Mouse (Mus musculus): ENCODE data around the gene Pnp2. TPM values are rescaled to one million over a fixed set of nuclear protein-coding genes. Genes with fewer than 3 reads are reported as not detected.
"Not testable (repeated sequence)": the region's sequence is repeated elsewhere in the genome, so short reads cannot be mapped to it uniquely, and the experiment has no call there.

The Pnp2 gene
- under 1 TPM in 1 of 2 experiments, not detected in 1; 0.41 TPM for total RNA-seq (2021)
- long read RNA-seq, experiment 1, result 0 reads
- long read RNA-seq, experiment 2, result 0 reads

- intact Hi-C loops (cut with DNase I), result not testable (repeated sequence)
Observed at GRCm38 (mm10) chr14:50955942-50956508, at the start of gene Pnp2. Pnp2 (plus strand) TSS chr14:50955992.

GRCm38 (mm10) chr14:50908126-50908525 is 47.7 kb upstream of the Pnp2 start:
- intact Hi-C loops (cut with DNase I), result no loop called here
- no peak for DNase-seq

More at GRCm38 (mm10) chr14:50955942-50956508, at the start of gene Pnp2:
- DNase-seq, result peak; percentile 15 to 44

GRCm38 (mm10) chr14:50911356-50911755 is 44.4 kb upstream of the Pnp2 start:
- no peak for DNase-seq

GRCm38 (mm10) chr14:50923437-50923836 is 32.4 kb upstream of the Pnp2 start:
- DNase-seq; intact Hi-C loops (cut with DNase I): not testable (repeated sequence)

More at GRCm38 (mm10) chr14:50911356-50911755, 44.4 kb upstream of the Pnp2 start:
- intact Hi-C loops (cut with DNase I), result no loop called here

GRCm38 (mm10) chr14:50924281-50925064 is 31.3 kb upstream of the Pnp2 start, which contains the start of the genes Osgep and Apex1:
Osgep (minus strand) TSS chr14:50924893.
Apex1 (plus strand) TSS chr14:50924968.
- intact Hi-C loops (cut with DNase I), result no loop called here
- DNase-seq, result peak; percentile 95 to 96

- no peak for DNase-seq
- intact Hi-C loops (cut with DNase I), result no loop called here
Observed at GRCm38 (mm10) chr14:50925111-50925920, 30.5 kb upstream of the Pnp2 start.

GRCm38 (mm10) chr14:50927366-50927765 is 28.4 kb upstream of the Pnp2 start:
- no peak for DNase-seq
- intact Hi-C loops (cut with DNase I), result no loop called here

- DNase-seq, result peak in 1 of 2 experiments; percentile 19
- intact Hi-C loops (cut with DNase I), result no loop called here
Observed at GRCm38 (mm10) chr14:50929951-50930350, 25.8 kb upstream of the Pnp2 start.

GRCm38 (mm10) chr14:50930377-50930753 is 25.4 kb upstream of the Pnp2 start:
- no peak for DNase-seq
- intact Hi-C loops (cut with DNase I), result no loop called here

GRCm38 (mm10) chr14:50930754-50931492 is 24.9 kb upstream of the Pnp2 start, which contains the start of the genes Pip4p1 and Pnp:
Pip4p1 (minus strand) TSS chr14:50930856.
Pnp (plus strand) TSS chr14:50931082.
- DNase-seq, result peak; percentile 99
- intact Hi-C loops (cut with DNase I), result no loop called here

- no peak for DNase-seq
- intact Hi-C loops (cut with DNase I), result no loop called here
Observed at GRCm38 (mm10) chr14:50931493-50932020, 24.2 kb upstream of the Pnp2 start.

GRCm38 (mm10) chr14:50936649-50937048 is 19.1 kb upstream of the Pnp2 start:
- no peak for DNase-seq
- intact Hi-C loops (cut with DNase I), result no loop called here

- intact Hi-C loops (cut with DNase I), result no loop called here
Observed at GRCm38 (mm10) chr14:50938119-50938908, 17.5 kb upstream of the Pnp2 start.

GRCm38 (mm10) chr14:50938940-50939339 is 16.9 kb upstream of the Pnp2 start:
- DNase-seq, result no peak
- intact Hi-C loops (cut with DNase I), result no loop called here

More at GRCm38 (mm10) chr14:50938119-50938908, 17.5 kb upstream of the Pnp2 start:
- no peak for DNase-seq

GRCm38 (mm10) chr14:50943932-50944667 is 11.7 kb upstream of the Pnp2 start, which contains the start of gene Gm49342:
Gm49342 (plus strand) TSS chr14:50944517.
- intact Hi-C loops (cut with DNase I), result no loop called here
- DNase-seq, result peak; percentile 95 to 96

GRCm38 (mm10) chr14:50944668-50945033 is 11.1 kb upstream of the Pnp2 start:
- intact Hi-C loops (cut with DNase I); DNase-seq: not testable (repeated sequence)

- DNase-seq; intact Hi-C loops (cut with DNase I): not testable (repeated sequence)
Observed at GRCm38 (mm10) chr14:50945081-50945480, 10.7 kb upstream of the Pnp2 start.

GRCm38 (mm10) chr14:50945526-50945925 is 10.3 kb upstream of the Pnp2 start:
- DNase-seq; intact Hi-C loops (cut with DNase I): not testable (repeated sequence)
